Comparison of ENCODE assay signal across 31 mouse cellular contexts in genomic region chr4:10794471-10794870, GRCm38 (mm10).
A peak's percentile ranks its signal among the peaks of the same experiment; 100 is the strongest.
DNase-seq lines count a peak whose midpoint lies in the region; ATAC-seq lines count a peak whose summit lies in the region.
"Had no signal": no experiment of that assay in that cellular context is flagged by ENCODE, and none has a peak within 500 bp of the region (broad histone marks: within the 10 kb centered on the region; RNA-seq: fewer than 3 reads in every experiment).

No protein-coding gene starts in this region.

- 70% methylated on average over 3 of the region's 3 CpGs for WGBS in hindbrain, embryonic 11.5 days
- 71% methylated on average over 3 of the region's 3 CpGs for WGBS in hindbrain, embryonic 10.5 days
- 32% methylated on average over 3 of the region's 3 CpGs for WGBS in embryonic facial prominence, embryonic 12.5 days
- WGBS in limb, embryonic 11.5 days: 32% methylated on average over 3 of the region's 3 CpGs

- H3K4me2 ChIP-seq in hindbrain, embryonic 11.5 days (replicated peaks; ENCODE audit: low read depth, low read length): no peak overlapping the region
- H3K4me2 ChIP-seq in embryonic facial prominence, embryonic 12.5 days (replicated peaks): no peak overlapping the region
- H3K4me2 ChIP-seq in limb, embryonic 11.5 days (ENCODE audit: low read depth, severe bottlenecking): no peak overlapping the region
- H3K4me2 ChIP-seq: forebrain, embryonic 15.5 days; heart, embryonic 11.5 days; hindbrain, embryonic 15.5 days; lung, embryonic 14.5 days; midbrain, embryonic 15.5 days had no signal

- H3K27me3 ChIP-seq in hindbrain, embryonic 11.5 days (ENCODE audit: control insufficient read depth, insufficient read depth, low read length): no peaks in the 10 kb centered on the region
- no peaks in the 10 kb centered on the region for H3K27me3 ChIP-seq in hindbrain, embryonic 10.5 days (ENCODE audit: insufficient read depth, poor library complexity, severe bottlenecking)
- no peaks in the 10 kb centered on the region for H3K27me3 ChIP-seq in embryonic facial prominence, embryonic 12.5 days
- no peaks in the 10 kb centered on the region for H3K27me3 ChIP-seq in limb, embryonic 11.5 days (ENCODE audit: control insufficient read depth, insufficient read depth, low read length)
- H3K27me3 ChIP-seq: forebrain, embryonic 15.5 days; hindbrain, embryonic 15.5 days; midbrain, embryonic 15.5 days had no signal

- H3K9me3 ChIP-seq in hindbrain, embryonic 11.5 days (ENCODE audit: control insufficient read depth, low read length): no peaks in the 10 kb centered on the region
- H3K9me3 ChIP-seq in hindbrain, embryonic 10.5 days: no peaks in the 10 kb centered on the region
- H3K9me3 ChIP-seq in embryonic facial prominence, embryonic 12.5 days: no peaks in the 10 kb centered on the region
- H3K9me3 ChIP-seq in limb, embryonic 11.5 days (ENCODE audit: control insufficient read depth, low read length): no peaks in the 10 kb centered on the region
- H3K9me3 ChIP-seq: forebrain, embryonic 15.5 days; hindbrain, embryonic 15.5 days; midbrain, embryonic 10.5 days; midbrain, embryonic 15.5 days had no signal

- H3K9ac ChIP-seq in hindbrain, embryonic 11.5 days (ENCODE audit: low read depth, low read length): no peak overlapping the region
- H3K9ac ChIP-seq in embryonic facial prominence, embryonic 12.5 days: no peak overlapping the region
- H3K9ac ChIP-seq in limb, embryonic 11.5 days (ENCODE audit: low read length): no peak overlapping the region
- H3K9ac ChIP-seq: forebrain, embryonic 15.5 days; hindbrain, embryonic 15.5 days; liver, embryonic 14.5 days; lung, embryonic 14.5 days; midbrain, embryonic 15.5 days had no signal

- ATAC-seq in hindbrain, embryonic 11.5 days (ENCODE audit: low FRiP score): no peak
- peak; percentile 67; the same call in 1 of the 2 replicates for ATAC-seq in embryonic facial prominence, embryonic 12.5 days (ENCODE audit: insufficient number of reproducible peaks, insufficient read depth, low FRiP score, low TSS enrichment)
- ATAC-seq in limb, embryonic 11.5 days (ENCODE audit: insufficient number of reproducible peaks, low FRiP score, low TSS enrichment, low read depth): peak; percentile 90; the same call in 1 of the 2 replicates
- ATAC-seq: forebrain, embryonic 15.5 days; midbrain, embryonic 15.5 days had no signal

- no peaks in the 10 kb centered on the region for H3K36me3 ChIP-seq in hindbrain, embryonic 11.5 days (ENCODE audit: control insufficient read depth, insufficient read depth, low read length)
- no peaks in the 10 kb centered on the region for H3K36me3 ChIP-seq in hindbrain, embryonic 10.5 days
- no peaks in the 10 kb centered on the region for H3K36me3 ChIP-seq in embryonic facial prominence, embryonic 12.5 days
- H3K36me3 ChIP-seq in limb, embryonic 11.5 days (ENCODE audit: control insufficient read depth, insufficient read depth, low read length): no peaks in the 10 kb centered on the region
- H3K36me3 ChIP-seq: forebrain, embryonic 15.5 days; hindbrain, embryonic 15.5 days; midbrain, embryonic 10.5 days; midbrain, embryonic 15.5 days had no signal

- peak; percentile 8 for DNase-seq in hindbrain, embryonic 11.5 days (ENCODE audit: low spot score)
- DNase-seq in hindbrain, embryonic 10.5 days (ENCODE audit: low spot score): no peak
- peak; percentile 38 for DNase-seq in limb, embryonic 11.5 days (ENCODE audit: low spot score)
- no peak for DNase-seq in cerebellum, postnatal 36 days
- no peak for DNase-seq in cerebellum, postnatal 10 days
- no peak for DNase-seq in left cerebral cortex, postnatal 25 days (ENCODE audit: low spot score in 2 of 2)
- DNase-seq in frontal cortex, postnatal 25 days (ENCODE audit: low spot score in 2 of 2): no peak
- DNase-seq: adrenal gland, postnatal 14 days; cerebellum, adult 11 months; cerebellum, adult 9-10 months; gastrocnemius, postnatal 10 days; heart, adult 18-20 months; heart, postnatal 4 days; kidney, adult 8-10 months; kidney, postnatal 4 days; layer of hippocampus, postnatal 36 days; liver; lung, embryonic 14.5 days; lung, postnatal 14 days; right cerebral cortex, adult 18-20 months; thymus, adult 18-20 months; thymus, postnatal 25 days had no signal

- H3K27ac ChIP-seq in hindbrain, embryonic 11.5 days (ENCODE audit: low read depth, low read length): no peak overlapping the region
- H3K27ac ChIP-seq in hindbrain, embryonic 10.5 days: no peak overlapping the region
- H3K27ac ChIP-seq in embryonic facial prominence, embryonic 12.5 days: peak overlapping the region; percentile 4; the same call in 1 of the 2 replicates
- H3K27ac ChIP-seq in limb, embryonic 11.5 days (replicated peaks; ENCODE audit: low read depth, low read length): no peak overlapping the region
- H3K27ac ChIP-seq: forebrain, embryonic 15.5 days; hindbrain, embryonic 15.5 days; kidney, postnatal 0 days; liver, embryonic 14.5 days; midbrain, embryonic 10.5 days; midbrain, embryonic 15.5 days; stomach, postnatal 0 days had no signal

- H3K4me3 ChIP-seq in hindbrain, embryonic 11.5 days (ENCODE audit: low read depth, low read length): no peak overlapping the region
- no peak overlapping the region for H3K4me3 ChIP-seq in hindbrain, embryonic 10.5 days
- H3K4me3 ChIP-seq in embryonic facial prominence, embryonic 12.5 days: no peak overlapping the region
- no peak overlapping the region for H3K4me3 ChIP-seq in limb, embryonic 11.5 days (ENCODE audit: low read depth, low read length)
- H3K4me3 ChIP-seq: forebrain, embryonic 15.5 days; hindbrain, embryonic 15.5 days; midbrain, embryonic 10.5 days; midbrain, embryonic 15.5 days had no signal

- intact Hi-C loops in left cerebral cortex, postnatal 25 days (cut with DNase I): no loop called here

- no peaks in the 10 kb centered on the region for H3K4me1 ChIP-seq in hindbrain, embryonic 11.5 days (replicated peaks; ENCODE audit: control insufficient read depth, insufficient read depth, low read length)
- H3K4me1 ChIP-seq in hindbrain, embryonic 10.5 days (replicated peaks): no peaks in the 10 kb centered on the region
- H3K4me1 ChIP-seq in embryonic facial prominence, embryonic 12.5 days: peaks cover 10% of the 10 kb centered on the region
- H3K4me1 ChIP-seq in limb, embryonic 11.5 days (ENCODE audit: control insufficient read depth, insufficient read depth, low read length): peaks cover 6% of the 10 kb centered on the region
- H3K4me1 ChIP-seq: forebrain, embryonic 15.5 days; hindbrain, embryonic 15.5 days; midbrain, embryonic 10.5 days; midbrain, embryonic 15.5 days had no signal

Comparison
In these comparisons a context has a peak if more than half of its experiments do, and no peak if none do; other contexts are left out.
1. DNase-seq: peak in hindbrain, embryonic 11.5 days (single experiment) and limb, embryonic 11.5 days (single experiment); none in hindbrain, embryonic 10.5 days (single experiment), cerebellum, postnatal 36 days (0 of 2), cerebellum, postnatal 10 days (0 of 2), left cerebral cortex, postnatal 25 days (0 of 2) and frontal cortex, postnatal 25 days (0 of 2).